Mouse (Mus musculus): ENCODE data around the gene Pmel.
"Not testable (repeated sequence)": the region's sequence is repeated elsewhere in the genome, so short reads cannot be mapped to it uniquely, and the experiment has no call there.

Gene Pmel

DNA sequence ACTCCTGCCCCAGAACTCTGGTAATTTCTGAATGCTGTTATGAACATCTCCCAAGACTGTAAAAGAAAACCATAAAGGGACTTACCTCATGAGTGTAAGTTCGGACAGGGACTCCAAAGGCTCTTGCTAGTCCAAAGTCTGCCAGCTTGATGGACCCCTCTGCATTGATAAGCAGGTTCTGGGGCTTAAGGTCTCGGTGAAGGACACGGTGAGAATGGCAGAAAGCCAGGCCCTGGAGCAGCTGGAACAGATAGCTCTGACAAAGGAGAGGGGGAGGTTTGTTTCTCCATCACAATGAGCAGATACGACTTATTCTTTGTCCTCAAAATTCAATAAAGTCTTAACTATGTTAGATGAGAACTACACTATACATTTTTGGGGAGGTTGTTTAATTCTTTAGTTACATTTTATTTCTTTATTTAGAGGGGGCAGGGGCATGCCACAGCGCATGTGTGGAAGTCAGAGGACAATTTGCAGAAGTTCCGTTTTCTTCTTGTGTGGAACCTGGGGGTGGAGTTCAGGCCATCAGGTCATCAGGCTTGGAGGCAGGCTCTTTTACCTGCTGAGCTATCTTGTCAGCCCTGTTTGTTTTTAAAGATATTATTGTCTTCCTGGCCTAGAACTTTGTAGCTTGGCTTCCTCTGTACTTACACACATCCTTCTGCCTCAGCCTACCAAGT is 1.5 kb upstream of the Pmel start:
- in situ Hi-C loops (cut with MboI, MseI): no loop called here

DNA sequence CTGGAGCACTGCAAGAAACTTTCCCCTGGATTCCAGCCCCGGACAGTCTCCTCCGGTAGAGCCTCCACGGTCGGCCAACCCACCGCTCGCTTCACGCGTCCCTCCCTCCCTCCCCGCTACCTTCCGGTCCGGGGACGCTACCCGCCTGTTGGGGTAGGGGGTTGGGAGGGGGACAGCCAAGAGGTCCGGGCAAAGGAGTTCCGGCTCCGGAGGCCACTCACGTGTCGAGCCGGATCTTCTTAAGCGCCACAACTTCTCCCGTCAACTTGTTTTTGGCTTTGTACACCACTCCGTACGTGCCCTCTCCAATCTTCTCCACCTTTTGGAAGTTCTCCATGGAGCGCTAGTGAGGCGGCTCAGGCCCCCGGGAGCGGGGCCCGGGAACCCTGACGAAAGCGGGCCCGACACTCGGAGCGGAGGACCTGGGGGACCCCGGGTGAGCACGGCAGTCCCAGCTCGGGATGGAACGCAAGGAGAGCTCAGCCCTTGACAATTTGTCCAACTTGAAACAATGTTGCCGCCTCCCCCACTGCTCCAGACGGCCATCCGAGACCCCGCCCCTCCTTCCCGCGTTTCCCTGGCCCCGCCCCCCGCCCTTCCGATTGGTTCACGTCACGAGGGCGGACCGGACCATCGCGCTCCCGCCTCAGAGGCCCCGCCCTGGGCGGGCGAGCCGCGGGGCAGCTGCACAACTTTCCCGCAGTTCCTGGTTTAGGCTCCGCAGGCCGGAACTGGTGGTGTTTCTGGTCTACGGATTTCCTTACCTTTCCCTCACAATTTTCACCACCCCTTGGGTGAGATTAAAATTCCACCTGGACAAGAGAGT is 709 bp downstream of the Pmel start, which contains the start of gene Cdk2:
Cdk2 (minus strand) TSS at position 541 of the 826 bp plus-strand sequence.
- in situ Hi-C loops (cut with MboI, MseI): no loop called here

DNA sequence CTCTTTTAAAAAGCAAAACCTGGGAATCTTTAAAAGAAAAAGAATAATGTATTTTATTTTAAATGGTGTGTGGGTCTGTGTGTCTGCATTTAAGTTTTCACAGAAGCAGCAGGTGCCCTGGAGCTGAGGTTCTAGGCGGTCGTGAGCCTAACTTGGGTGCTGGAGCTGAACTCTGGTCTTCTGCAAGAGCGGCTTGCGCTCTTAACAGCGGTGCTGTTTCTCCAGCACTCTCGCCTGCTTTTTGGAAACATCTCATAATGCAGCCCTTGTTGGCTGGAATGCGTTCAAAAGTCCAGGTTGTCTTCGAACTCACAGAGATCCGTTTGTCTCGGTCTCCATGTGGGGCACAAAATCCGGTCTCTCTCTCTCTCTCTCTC is 1.3 kb downstream of the Pmel start:
- in situ Hi-C loops (cut with MboI, MseI): no loop called here

DNA sequence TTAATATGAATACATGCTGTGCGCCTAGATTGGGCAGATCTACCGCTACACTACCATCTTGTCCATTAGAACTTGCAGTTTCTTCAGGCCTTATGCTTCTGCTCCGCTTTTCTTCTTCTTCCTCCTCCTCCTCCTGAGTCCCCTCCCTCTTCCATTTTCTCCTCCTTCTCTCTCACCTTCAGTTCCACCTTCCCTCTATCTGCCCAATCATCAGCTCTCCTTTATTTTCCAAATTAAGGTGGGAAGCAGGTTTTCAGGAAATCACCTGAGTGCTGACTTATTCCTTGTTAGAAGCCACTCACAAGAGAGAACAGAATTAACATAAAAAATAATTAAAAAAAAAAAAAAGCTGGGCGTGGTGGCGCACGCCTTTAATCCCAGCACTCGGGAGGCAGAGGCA is 7.3 kb downstream of the Pmel start:
- in situ Hi-C loops (cut with MboI, MseI): not testable (repeated sequence)

DNA sequence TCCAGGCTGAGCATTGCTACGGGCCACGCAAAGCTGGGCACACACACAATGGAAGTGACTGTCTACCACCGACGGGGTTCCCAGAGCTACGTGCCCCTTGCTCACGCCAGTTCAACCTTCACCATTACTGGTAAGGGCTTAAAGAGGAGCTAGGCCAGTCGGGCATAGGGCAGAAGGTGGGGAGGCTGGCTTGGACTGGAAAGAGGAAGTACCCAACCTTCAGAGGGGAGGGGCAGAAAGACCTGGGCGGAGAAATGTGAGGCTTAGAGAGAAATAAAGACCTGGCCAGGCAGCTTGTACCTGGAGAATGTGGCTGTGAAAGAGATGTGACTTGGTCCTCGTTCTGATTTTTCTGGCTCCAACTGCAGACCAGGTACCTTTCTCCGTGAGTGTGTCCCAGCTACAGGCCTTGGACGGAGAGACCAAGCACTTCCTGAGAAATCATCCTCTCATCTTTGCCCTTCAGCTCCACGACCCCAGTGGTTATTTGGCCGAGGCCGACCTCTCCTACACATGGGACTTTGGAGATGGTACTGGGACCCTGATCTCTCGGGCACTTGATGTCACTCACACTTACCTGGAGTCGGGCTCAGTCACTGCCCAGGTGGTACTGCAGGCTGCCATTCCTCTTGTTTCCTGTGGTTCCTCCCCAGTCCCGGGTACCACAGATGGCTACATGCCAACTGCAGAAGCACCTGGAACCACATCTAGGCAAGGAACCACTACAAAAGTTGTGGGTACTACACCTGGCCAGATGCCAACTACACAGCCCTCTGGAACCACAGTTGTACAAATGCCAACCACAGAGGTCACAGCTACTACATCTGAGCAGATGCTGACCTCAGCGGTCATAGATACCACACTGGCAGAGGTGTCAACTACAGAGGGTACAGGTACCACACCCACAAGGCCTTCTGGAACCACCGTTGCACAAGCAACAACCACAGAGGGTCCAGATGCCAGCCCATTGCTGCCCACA is 11.9 kb downstream of the Pmel start:
- in situ Hi-C loops (cut with MboI, MseI): no loop called here

DNA sequence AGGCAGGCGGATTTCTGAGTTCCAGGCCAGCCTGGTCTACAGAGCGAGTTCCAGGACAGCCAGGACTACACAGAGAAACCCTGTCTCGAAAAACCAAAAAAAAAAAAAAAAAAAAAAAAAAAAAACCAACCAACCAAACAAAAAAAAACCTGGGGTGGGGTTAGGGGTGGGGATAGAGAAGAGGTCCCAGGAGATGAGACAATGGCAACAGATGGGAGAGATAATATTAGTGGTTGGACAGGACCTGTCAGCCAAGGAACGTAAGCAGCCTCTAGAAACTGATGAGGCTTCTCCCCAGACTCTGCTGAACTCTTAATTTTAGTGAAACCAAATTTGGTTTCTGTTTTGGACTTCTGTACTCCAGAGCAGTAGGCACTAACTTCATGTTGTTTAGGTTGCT is 21.5 kb downstream of the Pmel start:
- in situ Hi-C loops (cut with MboI, MseI): not testable (repeated sequence)

DNA sequence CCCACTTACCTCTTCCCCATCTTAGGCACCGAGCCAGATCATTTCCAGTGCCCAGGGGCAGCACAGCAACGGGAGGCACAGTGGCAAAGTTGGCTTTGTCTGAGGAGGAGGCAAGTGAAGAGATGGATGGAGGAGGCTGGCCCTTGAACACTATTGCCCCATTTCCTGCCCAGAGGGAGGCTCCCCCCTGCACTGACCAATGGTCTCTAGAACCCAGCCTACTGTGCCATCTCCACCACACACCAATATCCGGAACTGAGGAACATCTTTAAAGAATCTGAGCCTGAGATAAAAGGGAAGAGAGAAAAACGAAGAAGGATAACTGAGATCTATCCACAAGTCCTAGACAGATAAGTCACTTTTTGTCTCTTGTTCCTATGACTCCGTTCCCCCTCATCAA is 24.1 kb downstream of the Pmel start:
- in situ Hi-C loops (cut with MboI, MseI): no loop called here

DNA sequence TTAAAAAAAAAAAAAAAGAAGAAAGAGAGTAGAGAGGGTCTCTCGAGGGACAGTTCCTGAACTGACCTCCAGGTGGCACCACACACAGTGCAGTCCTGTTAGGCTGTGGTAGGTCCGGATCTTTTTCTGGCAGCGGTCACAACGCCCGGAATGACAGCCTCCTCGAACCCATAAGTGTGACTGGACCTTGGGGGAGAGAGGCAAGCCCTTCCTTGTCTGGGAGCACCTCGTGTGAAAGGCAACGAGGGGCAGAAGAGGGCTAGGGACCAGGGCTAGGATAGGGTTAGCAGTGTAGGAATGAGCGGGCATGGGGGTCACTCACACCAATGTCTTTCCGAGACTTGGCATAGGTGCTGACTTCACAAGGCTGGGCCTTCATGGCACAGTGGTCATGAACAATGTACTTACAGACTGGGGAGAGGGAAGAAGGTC is 27.0 kb downstream of the Pmel start:
- in situ Hi-C loops (cut with MboI, MseI): loop anchor here in 1 of 2 experiments (5.0 kb wide), 1 partner anchor 166 kb away; no protein-coding TSS in a partner anchor

DNA sequence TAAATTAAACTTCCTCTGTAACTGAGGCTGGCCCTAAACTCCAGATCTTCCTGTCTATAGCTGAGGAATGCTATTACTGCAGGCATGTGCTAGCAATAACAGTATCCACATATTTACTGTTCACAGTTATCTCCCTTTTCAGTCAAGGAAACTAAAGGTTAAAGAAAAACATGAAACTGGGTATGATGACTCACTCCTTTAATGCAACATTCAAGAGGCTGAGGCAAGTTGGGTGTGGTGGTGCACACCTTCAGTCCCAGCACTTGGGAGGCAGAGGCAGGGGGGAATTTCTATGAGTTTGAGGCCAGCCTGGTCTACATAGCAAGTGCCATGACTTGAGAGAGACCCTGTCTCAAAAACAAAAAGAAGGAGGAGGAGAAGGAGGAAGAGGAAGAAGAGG is 28.0 kb downstream of the Pmel start:
- in situ Hi-C loops (cut with MboI, MseI): loop anchor here in 1 of 2 experiments (5.0 kb wide), 1 partner anchor 165 kb away; no protein-coding TSS in a partner anchor

DNA sequence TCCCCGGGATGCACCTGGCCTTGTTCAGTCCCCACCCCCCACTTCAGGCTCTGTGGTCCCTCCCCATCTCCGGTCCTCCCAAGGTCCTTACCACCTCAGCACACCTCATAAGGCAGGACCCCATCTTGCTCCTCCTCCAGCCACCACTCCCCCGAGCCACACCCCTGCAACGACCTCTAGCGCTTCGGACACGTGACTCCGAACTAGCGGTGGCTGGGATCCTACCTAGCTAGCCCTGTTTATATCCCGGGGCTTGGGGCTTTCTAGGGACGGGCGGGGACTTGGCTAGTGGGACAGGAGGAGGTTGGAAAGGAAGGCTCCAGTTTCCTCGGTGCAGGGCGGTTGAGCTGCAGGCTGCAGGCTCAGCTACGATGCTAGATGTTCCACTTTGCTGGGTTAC is 33.4 kb downstream of the Pmel start:
- in situ Hi-C loops (cut with MboI, MseI): no loop called here

DNA sequence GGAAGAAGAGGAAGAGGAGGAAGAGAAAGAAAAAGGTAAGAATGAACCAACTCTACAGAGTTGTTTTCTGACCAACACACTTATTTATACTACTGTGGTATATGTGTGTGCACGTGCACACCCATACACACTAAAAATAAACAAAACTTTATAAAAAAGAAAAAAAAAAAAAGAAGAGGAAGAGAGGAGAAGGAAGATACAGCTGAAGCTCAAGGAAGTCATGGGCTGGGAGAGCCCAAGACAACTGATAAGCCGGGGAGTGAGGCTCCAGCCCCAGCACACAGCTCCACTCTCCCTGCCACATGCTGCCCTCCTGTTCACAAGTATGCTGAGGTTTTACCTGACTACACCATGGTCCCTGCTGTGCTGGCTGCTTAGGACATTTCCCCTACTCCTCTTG is 36.3 kb downstream of the Pmel start:
- in situ Hi-C loops (cut with MboI, MseI): no loop called here

DNA sequence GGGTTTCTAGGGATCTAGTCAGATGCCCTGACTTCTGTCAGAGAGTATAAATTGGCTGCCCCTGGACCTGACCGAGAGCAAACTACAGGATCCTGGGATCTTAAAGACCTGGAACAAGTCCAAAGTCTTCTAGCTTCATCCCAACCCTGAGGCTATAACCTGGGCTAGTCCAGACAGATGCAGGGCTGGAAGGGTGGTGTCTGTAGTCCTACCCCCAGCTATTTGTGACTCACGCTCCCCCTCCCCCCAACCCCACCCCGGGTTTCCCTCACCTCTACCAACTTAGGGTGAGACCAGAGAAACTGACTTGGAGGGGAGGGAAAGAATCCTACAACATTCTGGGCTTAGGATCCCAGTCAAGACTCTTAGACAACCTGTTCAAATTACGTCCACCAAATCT is 38.6 kb downstream of the Pmel start:
- in situ Hi-C loops (cut with MboI, MseI): no loop called here

DNA sequence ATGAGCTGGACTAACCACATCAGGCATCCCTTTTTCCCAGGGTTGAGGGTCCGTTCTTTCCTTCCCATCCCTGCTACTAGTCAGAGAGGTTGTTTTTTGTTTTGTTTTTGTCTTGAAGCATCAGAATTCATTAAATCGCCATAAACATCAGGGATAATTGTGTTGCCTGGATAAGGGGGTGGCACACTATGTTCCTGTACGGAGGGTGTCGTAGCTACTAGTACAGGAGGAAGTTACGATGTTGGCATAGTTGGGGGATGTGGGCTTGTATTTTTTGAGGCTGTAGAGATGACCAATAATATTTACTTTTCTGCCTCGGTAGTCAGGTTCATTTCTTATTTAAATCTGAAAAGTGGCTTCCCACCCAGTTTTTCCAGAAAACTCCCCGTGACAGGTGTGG is 39.2 kb downstream of the Pmel start:
- in situ Hi-C loops (cut with MboI, MseI): no loop called here

DNA sequence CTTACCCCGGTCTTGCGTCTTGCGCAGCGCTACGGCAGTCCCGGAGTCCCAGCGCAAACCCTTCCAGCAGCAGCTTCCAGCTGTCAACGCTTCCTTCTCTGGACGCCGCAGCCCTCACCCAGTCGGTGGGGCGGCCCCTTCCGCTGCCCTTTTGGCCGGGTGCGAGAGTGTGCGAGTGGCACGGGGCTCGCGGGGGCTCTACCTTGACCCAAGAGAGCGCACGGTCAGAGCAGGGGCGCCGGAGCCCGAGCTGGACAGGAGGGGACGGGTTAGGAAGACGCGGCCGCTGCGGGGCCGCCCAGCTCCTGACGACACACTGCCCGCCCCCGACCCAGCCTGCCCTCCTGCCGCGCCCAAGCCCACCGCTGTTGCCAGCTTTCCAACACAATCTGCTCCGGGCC is 39.8 kb downstream of the Pmel start:
- in situ Hi-C loops (cut with MboI, MseI): no loop called here

DNA sequence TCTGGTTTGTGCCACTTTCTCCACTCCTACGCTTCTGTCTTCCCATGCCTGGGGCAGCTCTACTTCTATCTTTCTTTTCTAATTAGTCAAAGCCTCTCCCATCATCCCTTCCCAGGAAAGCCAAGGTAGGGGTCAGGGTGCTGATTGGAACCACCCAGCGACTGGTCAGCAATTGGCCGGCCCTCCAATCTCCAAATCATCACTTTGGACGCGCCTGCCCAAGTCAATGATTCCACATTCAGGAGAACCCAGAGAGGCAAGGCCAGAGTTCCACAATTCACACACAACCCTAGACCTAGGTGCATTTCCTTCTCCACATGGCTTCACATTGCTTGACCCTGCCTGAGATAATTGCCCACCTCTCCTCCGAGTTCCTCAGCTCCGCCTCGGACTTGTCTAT is 40.2 kb downstream of the Pmel start:
- in situ Hi-C loops (cut with MboI, MseI): no loop called here

DNA sequence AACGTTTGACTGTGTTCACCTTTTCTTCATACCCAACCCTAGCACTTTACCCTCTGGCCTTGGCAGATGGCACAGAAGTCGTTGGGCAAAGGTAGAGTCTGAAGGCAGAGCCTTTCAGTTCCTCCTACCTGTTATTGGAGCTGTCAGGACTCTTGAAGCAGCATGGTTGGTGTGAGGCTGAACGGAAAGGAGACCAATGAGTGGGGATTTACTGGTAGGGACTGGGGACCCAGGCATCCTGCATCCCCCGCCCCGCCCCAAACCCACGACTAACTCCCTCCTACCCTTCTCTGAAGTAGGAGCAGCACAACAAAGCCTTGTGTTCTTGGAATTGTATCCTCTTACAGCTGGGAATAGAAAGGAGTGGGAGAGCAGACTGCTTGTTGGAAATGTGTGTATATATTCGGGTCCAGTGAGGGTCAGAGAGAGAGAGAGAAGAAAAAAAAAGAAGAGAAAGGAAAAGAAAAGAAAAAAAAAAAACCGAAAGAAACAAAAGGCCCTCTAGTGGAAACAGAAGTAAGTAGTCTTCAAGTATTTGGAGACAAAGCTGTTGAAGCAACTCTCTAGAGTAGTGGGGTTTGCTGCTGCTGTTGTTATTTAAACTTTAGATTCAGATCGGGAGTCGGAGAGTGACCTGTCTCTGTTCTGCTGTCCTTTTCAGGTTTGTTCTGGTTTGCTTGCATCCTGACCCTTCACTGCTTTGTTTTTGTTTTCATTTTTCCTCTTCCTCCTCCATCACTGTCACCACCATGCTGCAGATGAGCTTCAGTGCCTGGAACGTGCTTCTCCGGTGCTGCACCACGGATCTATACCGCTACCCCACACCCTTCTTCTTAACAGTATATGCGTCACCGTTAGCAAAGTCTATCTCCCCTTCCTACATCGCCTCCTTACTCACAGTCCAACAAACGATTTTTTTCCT is 40.9 kb downstream of the Pmel start, which contains the start of gene Dgka:
Dgka (minus strand) TSS at position 176 of the 922 bp plus-strand sequence.
- in situ Hi-C loops (cut with MboI, MseI): no loop called here

DNA sequence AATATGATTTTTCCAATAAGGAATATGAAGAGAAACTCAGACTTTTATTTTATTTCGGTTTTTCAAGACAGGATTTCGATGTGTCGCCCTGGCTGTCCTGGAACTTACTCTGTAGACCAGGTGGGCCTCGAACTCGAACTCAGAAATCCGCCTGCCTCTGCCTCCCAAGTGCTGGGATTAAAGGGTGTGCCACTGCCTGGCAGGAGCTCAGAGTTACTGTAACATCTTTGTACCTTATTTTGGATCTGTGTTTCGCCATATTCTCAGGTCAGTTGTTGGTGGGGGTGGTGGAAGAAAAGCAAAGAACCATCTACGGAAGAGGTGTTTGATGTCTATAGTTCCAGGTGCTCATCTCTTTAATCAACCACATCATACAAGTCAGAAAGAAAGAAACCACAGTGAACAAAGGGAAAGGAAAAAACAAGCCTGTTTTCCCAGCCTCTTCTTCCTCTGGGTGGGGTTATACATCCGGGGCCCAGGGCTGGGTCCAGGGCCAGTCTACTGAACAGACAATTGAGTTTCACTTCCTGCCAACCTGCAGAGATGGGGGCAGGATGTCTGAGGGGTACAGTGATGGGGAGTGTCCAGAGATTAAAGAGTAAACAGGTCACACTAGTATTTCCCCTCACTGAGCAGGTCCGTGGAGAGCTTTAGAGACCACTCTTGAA is 42.1 kb downstream of the Pmel start:
- in situ Hi-C loops (cut with MboI, MseI): no loop called here

DNA sequence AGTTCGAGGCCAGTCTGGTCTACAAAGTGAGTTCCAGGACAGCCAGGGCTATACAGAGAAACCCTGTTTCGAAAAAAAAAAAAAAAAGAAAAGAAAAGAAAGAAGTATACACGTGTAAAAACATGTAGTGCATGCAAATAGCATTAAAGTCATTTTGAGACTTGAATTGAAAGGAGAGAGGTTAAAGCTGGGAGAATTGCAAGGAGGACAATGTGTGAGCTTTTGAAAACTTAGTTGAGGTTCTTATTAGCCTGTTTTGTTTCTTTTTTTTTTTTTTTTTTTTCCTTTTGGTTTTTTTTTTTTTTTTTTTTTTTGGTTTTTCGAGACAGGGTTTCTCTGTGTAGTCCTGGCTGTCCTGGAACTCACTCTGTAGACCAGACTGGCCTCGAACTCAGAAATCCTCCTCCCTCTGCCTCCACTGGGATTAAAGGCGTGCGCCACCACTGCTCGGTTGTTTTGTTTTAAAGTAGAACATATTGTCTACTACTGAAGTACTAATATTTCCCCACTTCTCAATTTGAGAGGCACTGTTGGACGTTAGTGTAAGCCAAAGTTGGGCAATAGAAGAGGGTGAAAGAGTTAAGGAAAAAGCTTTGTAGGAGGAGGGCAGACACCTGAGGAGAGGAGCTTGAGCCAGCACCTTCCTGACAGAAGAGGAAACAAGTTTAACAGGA is 43.1 kb downstream of the Pmel start:
- in situ Hi-C loops (cut with MboI, MseI): no loop called here

DNA sequence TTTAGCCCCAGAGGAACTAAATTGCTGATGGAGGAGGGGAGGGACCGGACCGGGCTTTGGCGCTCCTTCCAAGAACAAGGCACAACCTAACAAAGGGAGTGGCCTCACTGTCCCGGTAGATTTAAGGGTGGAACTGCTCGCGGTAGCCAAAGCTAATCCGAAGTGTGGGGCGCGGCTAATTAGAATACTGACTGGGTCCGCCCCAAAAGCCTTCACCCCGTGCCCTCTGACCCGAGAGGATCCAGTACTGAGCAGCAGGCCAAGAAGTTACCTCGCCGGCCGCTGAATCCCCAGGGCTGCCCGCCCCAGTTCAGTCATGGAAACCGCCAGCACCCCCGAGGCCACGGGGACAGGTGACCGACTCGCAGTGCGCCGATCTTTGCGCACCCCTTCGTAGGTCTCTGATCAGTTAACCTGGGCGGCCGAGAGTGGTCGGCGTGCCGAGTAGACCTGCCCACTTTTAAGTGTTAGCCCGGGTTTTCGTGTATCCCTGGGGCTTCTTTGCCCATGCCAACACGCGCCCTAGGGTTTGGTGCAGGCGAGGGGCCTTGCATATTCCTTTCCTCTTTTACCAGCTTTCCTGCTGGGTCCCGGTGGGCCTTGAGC is 43.8 kb downstream of the Pmel start, which contains the start of gene Pym1:
Pym1 (plus strand) TSS at position 244 of the 606 bp plus-strand sequence.
- in situ Hi-C loops (cut with MboI, MseI): no loop called here

Measured in T-helper 17 cell (primary cell).